Mouse (Mus musculus): ENCODE measurements at regions not wholly inside any gene's neighbourhood (a gene's known extent, or its start where the extent isn't known, plus 50 kb on each side); places are given as distances from the start of the nearest gene placed in this dataset.

- TF ChIP-seq CTCF (IDR thresholded peaks at IDR 0.05 in 2 of 3, conservative IDR thresholded peaks at IDR 0.05 in 1 of 3; ENCODE audit: control insufficient read depth in 1 of 3, insufficient read depth in 1 of 3, low read depth in 2 of 3, low read length in 3 of 3, poor library complexity in 1 of 3, severe bottlenecking in 1 of 3) (no peak), ZC3H11A (IDR thresholded peaks at IDR 0.05; ENCODE audit: low read depth, low read length) (no peak), HCFC1 (IDR thresholded peaks at IDR 0.05; ENCODE audit: low read depth, low read length) (no peak), SMC3 (IDR thresholded peaks at IDR 0.05; ENCODE audit: low read depth, low read length) (no peak), TCF12 (IDR thresholded peaks at IDR 0.05; ENCODE audit: low read depth, low read length) (no peak), CHD1 (IDR thresholded peaks at IDR 0.05; ENCODE audit: low read depth, low read length) (no peak), RAD21 (IDR thresholded peaks at IDR 0.05; ENCODE audit: low read depth, low read length) (no peak), BHLHE40 (IDR thresholded peaks at IDR 0.05; ENCODE audit: borderline replicate concordance, low read depth, low read length) (no peak), EP300 (IDR thresholded peaks at IDR 0.05; ENCODE audit: low read depth in 1 of 2, low read length in 2 of 2) (no peak), MXI1 (IDR thresholded peaks at IDR 0.05; ENCODE audit: low read depth, low read length) (no peak), MAX (IDR thresholded peaks at IDR 0.05; ENCODE audit: low read length) (no peak), JUND (IDR thresholded peaks at IDR 0.05; ENCODE audit: low read depth, low read length) (no peak), POLR2A (IDR thresholded peaks at IDR 0.05; ENCODE audit: control insufficient read depth in 1 of 2, insufficient read depth in 1 of 2, low read depth in 1 of 2, low read length in 2 of 2, poor library complexity in 1 of 2) (no peak), ELF1 (IDR thresholded peaks at IDR 0.05; ENCODE audit: low read depth, low read length) (no peak)
Observed at GRCm38 (mm10) chr13:54855333-54856238, 66.4 kb downstream of the Tspan17 start.
